Mouse (Mus musculus): Measurements from ENCODE around the gene Igf1r. TPM values are rescaled to one million over a fixed set of nuclear protein-coding genes. Genes with fewer than 3 reads are reported as not detected.
A peak's percentile ranks its signal among the peaks of the same experiment; 100 is the strongest.

The Igf1r gene
- total and polyA plus RNA-seq, 3 experiments, result 5.6 to 14.4 (median 12.3) TPM

DNA sequence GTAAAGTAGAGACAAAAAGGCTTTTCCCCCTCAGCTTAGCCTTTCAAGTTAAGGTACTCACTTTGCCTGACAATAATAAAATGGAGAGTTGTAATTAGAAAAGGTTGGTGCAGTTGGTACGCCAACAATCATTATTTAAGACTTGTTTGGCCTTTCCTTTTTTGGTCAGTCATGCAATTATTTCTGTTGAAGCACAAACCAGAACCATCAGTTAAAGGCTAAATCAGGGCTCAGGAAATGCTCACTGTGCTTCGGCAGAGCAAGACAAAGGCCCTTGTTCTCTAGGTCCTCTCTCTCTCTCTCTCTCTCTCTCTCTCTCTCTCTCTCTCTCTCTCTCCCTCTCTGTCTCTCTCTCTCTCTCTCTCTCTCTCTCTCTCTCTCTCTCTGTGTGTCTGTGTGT, 165.4 kb downstream of the Igf1r start:
- no peaks in the 10 kb centered on the region; the same call in 1 of the 2 replicates for H3K79me2 ChIP-seq (replicated peaks; ENCODE audit: control insufficient read depth, insufficient read depth, low read length)
- no peak overlapping the region for H3K9ac ChIP-seq (ENCODE audit: low read depth, low read length)
- H3K27me3 ChIP-seq (ENCODE audit: control insufficient read depth, insufficient read depth, low read length), result no peaks in the 10 kb centered on the region
- H3K4me3 ChIP-seq, result no peak overlapping the region
- 77% methylated on average over 2 of the region's 2 CpGs for WGBS
- intact Hi-C loops (cut with DNase I), result no loop called here
- H3K4me1 ChIP-seq (ENCODE audit: control insufficient read depth, insufficient read depth, low read length), result peaks cover 2% of the 10 kb centered on the region; the same call in 1 of the 2 replicates
- DNase-seq, result no peak
- no peak for TF ChIP-seq CTCF (IDR thresholded peaks at IDR 0.05)
- no peak for TF ChIP-seq EP300 (IDR thresholded peaks at IDR 0.05; ENCODE audit: insufficient read depth, low read depth, low read length)
- TF ChIP-seq POLR2A (IDR thresholded peaks at IDR 0.05; ENCODE audit: insufficient read depth, low read depth, low read length), result no peak
- no peak overlapping the region for H3K27ac ChIP-seq
- no peaks in the 10 kb centered on the region for H3K36me3 ChIP-seq (ENCODE audit: control insufficient read depth, insufficient read depth, low read length)

DNA sequence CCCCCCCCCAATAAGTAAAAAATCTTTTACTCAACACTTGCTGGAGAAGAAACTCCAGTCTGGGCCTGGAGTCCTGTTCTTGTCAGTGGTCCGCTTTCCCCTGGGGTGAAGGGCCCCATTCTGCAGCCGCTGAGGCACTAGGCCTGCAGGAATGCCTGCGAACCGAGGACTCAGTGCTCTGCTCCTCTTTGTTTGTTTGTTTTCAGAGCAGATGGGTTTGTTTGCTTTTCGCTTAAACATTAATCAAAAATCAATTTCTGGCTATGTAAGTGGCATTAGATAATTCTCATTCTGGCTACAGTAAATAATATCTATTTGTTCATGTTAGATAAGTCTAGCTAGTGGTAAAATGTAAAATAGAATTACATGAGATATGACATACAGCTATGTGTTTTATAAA, 167.0 kb downstream of the Igf1r start:
- Histone ChIP-seq H3K4me3 (no peak overlapping the region), H3K27ac (no peak overlapping the region), H3K4me1 (ENCODE audit: control insufficient read depth, insufficient read depth, low read length) (peaks cover 2% of the 10 kb centered on the region; the same call in 1 of the 2 replicates), H3K79me2 (replicated peaks; ENCODE audit: control insufficient read depth, insufficient read depth, low read length) (no peaks in the 10 kb centered on the region; the same call in 1 of the 2 replicates), H3K27me3 (ENCODE audit: control insufficient read depth, insufficient read depth, low read length) (no peaks in the 10 kb centered on the region), H3K36me3 (ENCODE audit: control insufficient read depth, insufficient read depth, low read length) (no peaks in the 10 kb centered on the region), H3K9ac (ENCODE audit: low read depth, low read length) (no peak overlapping the region)
- intact Hi-C loops (cut with DNase I), result no loop called here
- TF ChIP-seq POLR2A (IDR thresholded peaks at IDR 0.05; ENCODE audit: insufficient read depth, low read depth, low read length) (no peak), CTCF (IDR thresholded peaks at IDR 0.05) (no peak), EP300 (IDR thresholded peaks at IDR 0.05; ENCODE audit: insufficient read depth, low read depth, low read length) (no peak)
- no peak for DNase-seq
- WGBS, result 87% methylated on average over 5 of the region's 5 CpGs

DNA sequence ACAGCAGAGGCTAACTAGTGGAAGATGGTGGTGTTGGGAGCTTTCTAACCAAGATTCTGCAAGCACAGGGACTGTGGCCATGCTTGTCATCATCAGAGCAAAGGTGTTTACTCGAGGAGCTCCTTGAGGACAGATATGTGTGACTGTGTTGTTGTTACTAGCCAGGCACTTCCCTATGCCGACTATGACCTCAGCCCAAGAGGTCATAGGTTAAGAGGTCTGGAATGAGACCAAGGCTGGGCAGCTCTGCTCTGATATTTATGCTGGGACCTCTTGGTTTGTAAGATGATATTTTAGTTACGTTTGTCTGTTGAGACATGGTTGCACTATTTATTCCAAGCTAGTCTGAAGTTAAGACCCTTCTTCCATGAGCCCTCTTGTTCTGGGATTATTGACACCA, 169.8 kb downstream of the Igf1r start:
- Histone ChIP-seq H3K36me3 (ENCODE audit: control insufficient read depth, insufficient read depth, low read length) (no peaks in the 10 kb centered on the region), H3K27ac (no peak overlapping the region), H3K4me3 (no peak overlapping the region), H3K79me2 (replicated peaks; ENCODE audit: control insufficient read depth, insufficient read depth, low read length) (no peaks in the 10 kb centered on the region), H3K9ac (ENCODE audit: low read depth, low read length) (no peak overlapping the region), H3K4me1 (ENCODE audit: control insufficient read depth, insufficient read depth, low read length) (peaks cover 1% of the 10 kb centered on the region; the same call in 1 of the 2 replicates), H3K27me3 (ENCODE audit: control insufficient read depth, insufficient read depth, low read length) (no peaks in the 10 kb centered on the region)
- 36% methylated on average over 3 of the region's 3 CpGs for WGBS
- no peak for DNase-seq
- intact Hi-C loops (cut with DNase I), result no loop called here
- TF ChIP-seq POLR2A (IDR thresholded peaks at IDR 0.05; ENCODE audit: insufficient read depth, low read depth, low read length), result no peak
- TF ChIP-seq CTCF (IDR thresholded peaks at IDR 0.05), result no peak
- no peak for TF ChIP-seq EP300 (IDR thresholded peaks at IDR 0.05; ENCODE audit: insufficient read depth, low read depth, low read length)

DNA sequence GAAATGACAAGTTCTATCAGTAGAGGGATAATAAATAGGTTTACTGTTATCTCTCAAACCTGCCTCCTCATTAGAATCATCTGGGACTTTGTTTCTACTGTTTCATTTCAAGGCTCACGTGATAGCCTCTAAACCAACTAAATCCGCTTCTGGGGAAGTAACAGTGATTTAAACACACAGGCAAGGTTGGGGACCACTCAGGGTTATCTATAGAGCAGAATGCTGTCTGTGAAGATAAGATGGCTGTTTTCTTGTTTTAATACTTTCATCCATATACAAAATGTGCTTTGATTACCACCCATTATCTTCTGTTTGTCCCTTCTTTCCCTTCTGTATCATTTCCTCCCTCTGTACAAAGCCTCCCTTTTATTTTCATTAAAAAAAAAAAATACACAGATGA, 172.7 kb downstream of the Igf1r start:
- H3K4me1 ChIP-seq (ENCODE audit: control insufficient read depth, insufficient read depth, low read length), result peaks cover 7% of the 10 kb centered on the region
- H3K36me3 ChIP-seq (ENCODE audit: control insufficient read depth, insufficient read depth, low read length), result no peaks in the 10 kb centered on the region
- intact Hi-C loops (cut with DNase I), result loop anchor here (5.0 kb wide), 3 partner anchors 113 to 338 kb away; no protein-coding TSS in a partner anchor
- H3K79me2 ChIP-seq (replicated peaks; ENCODE audit: control insufficient read depth, insufficient read depth, low read length), result no peaks in the 10 kb centered on the region
- TF ChIP-seq EP300 (IDR thresholded peaks at IDR 0.05; ENCODE audit: insufficient read depth, low read depth, low read length) (no peak), CTCF (IDR thresholded peaks at IDR 0.05) (no peak), POLR2A (IDR thresholded peaks at IDR 0.05; ENCODE audit: insufficient read depth, low read depth, low read length) (no peak)
- DNase-seq, result no peak
- no peak overlapping the region for H3K27ac ChIP-seq
- no peaks in the 10 kb centered on the region for H3K27me3 ChIP-seq (ENCODE audit: control insufficient read depth, insufficient read depth, low read length)
- WGBS, result 68% methylated on average over 2 of the region's 2 CpGs
- no peak overlapping the region for H3K4me3 ChIP-seq
- H3K9ac ChIP-seq (ENCODE audit: low read depth, low read length), result no peak overlapping the region

DNA sequence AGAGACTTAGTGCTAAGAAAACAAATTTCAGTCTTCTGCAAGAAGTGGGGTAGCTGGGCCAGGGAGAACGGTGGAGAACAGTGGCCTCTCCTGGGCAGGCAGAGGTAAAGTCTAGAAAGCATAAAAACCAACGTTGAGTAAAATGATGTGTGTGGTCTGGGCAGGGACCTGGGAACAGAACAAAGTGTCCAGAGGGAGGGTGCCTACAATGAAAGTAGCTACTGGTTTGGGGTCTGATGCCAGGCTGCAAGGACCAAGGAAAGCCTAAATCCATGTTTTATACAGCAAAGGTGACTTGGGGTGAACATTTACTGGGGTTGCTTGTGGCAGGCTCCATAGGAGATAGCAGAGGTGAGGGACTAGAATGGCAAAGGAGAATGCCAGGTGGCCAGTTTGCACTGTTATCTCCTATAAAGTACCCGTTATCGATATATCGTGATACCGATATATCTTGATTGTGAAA, 175.2 kb downstream of the Igf1r start:
- Histone ChIP-seq H3K79me2 (replicated peaks; ENCODE audit: control insufficient read depth, insufficient read depth, low read length) (no peaks in the 10 kb centered on the region; the same call in 1 of the 2 replicates), H3K27ac (peak overlapping the region; percentile 88; the same call in 1 of the 2 replicates), H3K27me3 (ENCODE audit: control insufficient read depth, insufficient read depth, low read length) (no peaks in the 10 kb centered on the region), H3K4me3 (no peak overlapping the region), H3K4me1 (ENCODE audit: control insufficient read depth, insufficient read depth, low read length) (peaks cover 12% of the 10 kb centered on the region), H3K9ac (ENCODE audit: low read depth, low read length) (no peak overlapping the region), H3K36me3 (ENCODE audit: control insufficient read depth, insufficient read depth, low read length) (no peaks in the 10 kb centered on the region)
- peak; percentile 55 to 60 for DNase-seq
- intact Hi-C loops (cut with DNase I), result loop anchor here (2.0 to 5.0 kb wide), 4 partner anchors 55 to 341 kb away; no protein-coding TSS in a partner anchor
- WGBS, result 24% methylated on average over 6 of the region's 6 CpGs
- peak; percentile 84 for TF ChIP-seq EP300 (IDR thresholded peaks at IDR 0.05; ENCODE audit: insufficient read depth, low read depth, low read length)
- TF ChIP-seq CTCF (IDR thresholded peaks at IDR 0.05), result peak; percentile 83
- TF ChIP-seq POLR2A (IDR thresholded peaks at IDR 0.05; ENCODE audit: insufficient read depth, low read depth, low read length), result no peak

DNA sequence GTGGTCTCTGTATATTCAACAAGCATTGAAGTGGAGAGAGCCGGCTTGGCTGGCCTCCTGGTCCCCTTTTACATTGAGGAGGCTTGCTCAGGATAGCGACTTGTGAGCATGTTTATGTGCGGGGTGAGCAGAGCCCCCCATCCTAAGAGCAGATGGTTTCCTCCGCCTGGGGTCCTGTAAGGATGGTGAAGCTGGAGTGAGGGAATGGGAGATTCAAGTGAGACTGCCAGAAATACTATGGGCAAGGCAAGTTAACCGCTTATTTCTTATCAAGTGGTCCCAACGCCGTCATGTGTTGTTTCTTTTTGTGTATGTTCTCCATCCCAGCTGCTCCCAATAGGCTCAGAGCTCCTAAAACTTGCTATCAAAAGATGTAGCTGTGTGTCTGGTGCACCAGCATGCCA, 175.6 kb downstream of the Igf1r start:
- H3K9ac ChIP-seq (ENCODE audit: low read depth, low read length), result peak overlapping the region; percentile 43; the same call in 1 of the 2 replicates
- WGBS, result 17% methylated on average over 7 of the region's 7 CpGs

More for the DNA sequence above, 175.6 kb downstream of the Igf1r start:
- Histone ChIP-seq H3K4me3 (peak overlapping the region; percentile 61; the same call in 1 of the 2 replicates), H3K79me2 (replicated peaks; ENCODE audit: control insufficient read depth, insufficient read depth, low read length) (no peaks in the 10 kb centered on the region; the same call in 1 of the 2 replicates), H3K36me3 (ENCODE audit: control insufficient read depth, insufficient read depth, low read length) (no peaks in the 10 kb centered on the region), H3K27ac (peak overlapping the region; percentile 88), H3K27me3 (ENCODE audit: control insufficient read depth, insufficient read depth, low read length) (no peaks in the 10 kb centered on the region), H3K4me1 (ENCODE audit: control insufficient read depth, insufficient read depth, low read length) (peaks cover 12% of the 10 kb centered on the region)
- TF ChIP-seq POLR2A (IDR thresholded peaks at IDR 0.05; ENCODE audit: insufficient read depth, low read depth, low read length), result no peak
- TF ChIP-seq CTCF (IDR thresholded peaks at IDR 0.05), result no peak
- TF ChIP-seq EP300 (IDR thresholded peaks at IDR 0.05; ENCODE audit: insufficient read depth, low read depth, low read length), result no peak
- intact Hi-C loops (cut with DNase I), result loop anchor here (2.0 to 5.0 kb wide), 4 partner anchors 55 to 341 kb away; no protein-coding TSS in a partner anchor
- peak in 1 of 2 experiments; percentile 38 for DNase-seq
